Mouse (Mus musculus): Measurements from ENCODE around the gene Ampd2. TPM values are rescaled to one million over a fixed set of nuclear protein-coding genes. Genes with fewer than 3 reads are reported as not detected.

Ampd2 gene
- polyA plus RNA-seq, 1 experiment, result 48.2 TPM

- no peaks in the 10 kb centered on the region for H3K36me3 ChIP-seq (ENCODE audit: control insufficient read depth, insufficient read depth, low read length, poor library complexity, severe bottlenecking)
- H3K9me3 ChIP-seq (replicated peaks; ENCODE audit: control insufficient read depth, insufficient read depth, low read length, poor library complexity, severe bottlenecking), result no peaks in the 10 kb centered on the region
- H3K9ac ChIP-seq (ENCODE audit: low read depth, poor library complexity, severe bottlenecking), result no peak overlapping the region
- TF ChIP-seq EP300 (IDR thresholded peaks at IDR 0.05; ENCODE audit: insufficient read depth, low read depth, low read length) (no peak), POLR2A (IDR thresholded peaks at IDR 0.05; ENCODE audit: insufficient read depth, low read length) (no peak), CTCF (IDR thresholded peaks at IDR 0.05; ENCODE audit: low read depth, low read length) (no peak)
- peaks cover 7% of the 10 kb centered on the region for H3K4me1 ChIP-seq (ENCODE audit: control insufficient read depth, insufficient read depth, low read length)
- peak overlapping the region; percentile 5; the same call in 1 of the 2 replicates for H3K27ac ChIP-seq (ENCODE audit: insufficient read depth, low read length)
- no peak overlapping the region for H3K4me3 ChIP-seq (ENCODE audit: low read depth, low read length)
- no peaks in the 10 kb centered on the region for H3K27me3 ChIP-seq (ENCODE audit: control insufficient read depth, insufficient read depth, low read length, poor library complexity, severe bottlenecking)
These were observed 3.5 kb upstream of the Ampd2 start for GRCm38 (mm10) chr3:108089916-108090315.

- H3K4me1 ChIP-seq (ENCODE audit: control insufficient read depth, insufficient read depth, low read length), result peaks cover 7% of the 10 kb centered on the region
- no peak for TF ChIP-seq CTCF (IDR thresholded peaks at IDR 0.05; ENCODE audit: low read depth, low read length)
- no peak for TF ChIP-seq EP300 (IDR thresholded peaks at IDR 0.05; ENCODE audit: insufficient read depth, low read depth, low read length)
- TF ChIP-seq POLR2A (IDR thresholded peaks at IDR 0.05; ENCODE audit: insufficient read depth, low read length), result no peak
- H3K9ac ChIP-seq (ENCODE audit: low read depth, poor library complexity, severe bottlenecking), result no peak overlapping the region
These were observed 2.5 kb upstream of the Ampd2 start for GRCm38 (mm10) chr3:108088842-108089380.

GRCm38 (mm10) chr3:108087329-108087728 lies 878 bp upstream of the Ampd2 start:
- TF ChIP-seq POLR2A (IDR thresholded peaks at IDR 0.05; ENCODE audit: insufficient read depth, low read length) (no peak), CTCF (IDR thresholded peaks at IDR 0.05; ENCODE audit: low read depth, low read length) (no peak), EP300 (IDR thresholded peaks at IDR 0.05; ENCODE audit: insufficient read depth, low read depth, low read length) (no peak)
- Histone ChIP-seq H3K9me3 (replicated peaks; ENCODE audit: control insufficient read depth, insufficient read depth, low read length, poor library complexity, severe bottlenecking) (no peaks in the 10 kb centered on the region), H3K27ac (ENCODE audit: insufficient read depth, low read length) (no peak overlapping the region), H3K4me3 (ENCODE audit: low read depth, low read length) (peak overlapping the region; percentile 61; the same call in 1 of the 2 replicates), H3K27me3 (ENCODE audit: control insufficient read depth, insufficient read depth, low read length, poor library complexity, severe bottlenecking) (no peaks in the 10 kb centered on the region), H3K36me3 (ENCODE audit: control insufficient read depth, insufficient read depth, low read length, poor library complexity, severe bottlenecking) (no peaks in the 10 kb centered on the region), H3K4me1 (ENCODE audit: control insufficient read depth, insufficient read depth, low read length) (peaks cover 7% of the 10 kb centered on the region), H3K9ac (ENCODE audit: low read depth, poor library complexity, severe bottlenecking) (peak overlapping the region; percentile 42)

More at GRCm38 (mm10) chr3:108088842-108089380, 2.5 kb upstream of the Ampd2 start:
- H3K27me3 ChIP-seq (ENCODE audit: control insufficient read depth, insufficient read depth, low read length, poor library complexity, severe bottlenecking), result no peaks in the 10 kb centered on the region
- H3K4me3 ChIP-seq (ENCODE audit: low read depth, low read length), result no peak overlapping the region
- peak overlapping the region; percentile 5 for H3K27ac ChIP-seq (ENCODE audit: insufficient read depth, low read length)
- H3K36me3 ChIP-seq (ENCODE audit: control insufficient read depth, insufficient read depth, low read length, poor library complexity, severe bottlenecking), result no peaks in the 10 kb centered on the region
- H3K9me3 ChIP-seq (replicated peaks; ENCODE audit: control insufficient read depth, insufficient read depth, low read length, poor library complexity, severe bottlenecking), result no peaks in the 10 kb centered on the region

GRCm38 (mm10) chr3:108085721-108086469 lies 556 bp downstream of the Ampd2 start:
- Histone ChIP-seq H3K27me3 (ENCODE audit: control insufficient read depth, insufficient read depth, low read length, poor library complexity, severe bottlenecking) (no peaks in the 10 kb centered on the region), H3K9me3 (replicated peaks; ENCODE audit: control insufficient read depth, insufficient read depth, low read length, poor library complexity, severe bottlenecking) (no peaks in the 10 kb centered on the region), H3K27ac (ENCODE audit: insufficient read depth, low read length) (0 out of 2 replicates have a peak overlapping the region, but pooled peaks have one; percentile 11), H3K4me1 (ENCODE audit: control insufficient read depth, insufficient read depth, low read length) (peaks cover 7% of the 10 kb centered on the region), H3K4me3 (ENCODE audit: low read depth, low read length) (peak overlapping the region; percentile 61), H3K36me3 (ENCODE audit: control insufficient read depth, insufficient read depth, low read length, poor library complexity, severe bottlenecking) (no peaks in the 10 kb centered on the region), H3K9ac (ENCODE audit: low read depth, poor library complexity, severe bottlenecking) (peak overlapping the region; percentile 79)
- no peak for TF ChIP-seq CTCF (IDR thresholded peaks at IDR 0.05; ENCODE audit: low read depth, low read length)
- TF ChIP-seq EP300 (IDR thresholded peaks at IDR 0.05; ENCODE audit: insufficient read depth, low read depth, low read length), result no peak
- TF ChIP-seq POLR2A (IDR thresholded peaks at IDR 0.05; ENCODE audit: insufficient read depth, low read length), result no peak

GRCm38 (mm10) chr3:108085281-108085720 lies 1.1 kb downstream of the Ampd2 start:
- Histone ChIP-seq H3K27me3 (ENCODE audit: control insufficient read depth, insufficient read depth, low read length, poor library complexity, severe bottlenecking) (no peaks in the 10 kb centered on the region), H3K4me3 (ENCODE audit: low read depth, low read length) (peak overlapping the region; percentile 61), H3K9me3 (replicated peaks; ENCODE audit: control insufficient read depth, insufficient read depth, low read length, poor library complexity, severe bottlenecking) (no peaks in the 10 kb centered on the region), H3K9ac (ENCODE audit: low read depth, poor library complexity, severe bottlenecking) (peak overlapping the region; percentile 79), H3K4me1 (ENCODE audit: control insufficient read depth, insufficient read depth, low read length) (peaks cover 7% of the 10 kb centered on the region), H3K27ac (ENCODE audit: insufficient read depth, low read length) (0 out of 2 replicates have a peak overlapping the region, but pooled peaks have one; percentile 11), H3K36me3 (ENCODE audit: control insufficient read depth, insufficient read depth, low read length, poor library complexity, severe bottlenecking) (no peaks in the 10 kb centered on the region)
- TF ChIP-seq POLR2A (IDR thresholded peaks at IDR 0.05; ENCODE audit: insufficient read depth, low read length) (no peak), EP300 (IDR thresholded peaks at IDR 0.05; ENCODE audit: insufficient read depth, low read depth, low read length) (no peak), CTCF (IDR thresholded peaks at IDR 0.05; ENCODE audit: low read depth, low read length) (no peak)
